Mouse (Mus musculus) spleen, adult 2 months (tissue): ENCODE results near the gene Rbm6.

Source experiments
- CTCF ChIP-seq: fragments of 200-500 bp; IDR thresholded peaks from 2 replicates; pipeline ENCODE4 v1.5.1; 2011; ENCODE audit warnings: mild to moderate bottlenecking, inconsistent platforms; ENCODE audit not compliant: insufficient read depth, insufficient read length, insufficient replicate concordance; ENCODE audit errors: extremely low read depth
- POLR2A ChIP-seq: fragments of 200-500 bp; IDR thresholded peaks from 2 replicates; pipeline ENCODE4 v1.6.1; 2011; ENCODE audit warnings: low read depth, low read length, inconsistent platforms

- TF ChIP-seq CTCF (no peak), POLR2A (no peak)
These were observed 103.0 kb downstream of the Rbm6 start for GRCm38 (mm10) chr9:107770037-107770373.
